Mouse (Mus musculus) CH12.LX (cell line): ENCODE measurements at regions not wholly inside any gene's neighbourhood (a gene's known extent, or its start where the extent isn't known, plus 50 kb on each side); places are given as distances from the start of the nearest gene placed in this dataset.

Experiments used
- CTCF ChIP-seq, 2 experiments: IDR thresholded peaks in 1 of 2; conservative IDR thresholded peaks in 1 of 2; 2 replicates each; pipeline ENCODE4 v1.5.1; 2011 to 2012; ENCODE audit warnings: low read depth in 2 of 2, low read length in 2 of 2, improper control_type of control experiment in 1 of 2, inconsistent platforms in 1 of 2, mild to moderate bottlenecking in 1 of 2, moderate library complexity in 1 of 2
- POLR2AphosphoS2 ChIP-seq: IDR thresholded peaks from 2 replicates; pipeline ENCODE4 v1.6.1; 2011; ENCODE audit warnings: low read depth, low read length, improper control_type of control experiment
- RCOR1 ChIP-seq: conservative IDR thresholded peaks from 2 replicates; pipeline ENCODE4 v1.6.1; 2012; ENCODE audit warnings: low read depth, mild to moderate bottlenecking, inconsistent platforms, low read length, improper control_type of control experiment
- SMC3 ChIP-seq: IDR thresholded peaks from 2 replicates; pipeline ENCODE4 v1.6.1; 2011; ENCODE audit warnings: low read depth, low read length, improper control_type of control experiment

DNA sequence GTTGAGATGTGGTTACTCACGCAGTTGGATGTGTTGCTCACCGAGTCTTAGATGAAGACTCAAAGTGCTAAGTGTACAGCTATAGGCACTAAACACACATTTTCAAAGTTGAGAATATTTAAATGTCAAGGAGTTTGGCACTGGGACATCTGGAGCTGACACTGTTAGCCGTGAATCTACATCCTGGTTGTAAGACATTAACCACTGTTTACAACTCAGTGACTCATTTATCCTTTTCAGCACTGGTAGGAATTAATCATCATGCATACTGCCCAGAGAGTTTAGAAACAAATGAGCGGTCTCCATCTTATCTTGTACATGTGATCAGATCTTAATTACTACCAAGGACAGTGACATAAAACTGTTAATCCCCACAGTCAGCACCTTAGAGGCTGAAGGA lies 1241.7 kb downstream of the 9330182O14Rik start:
- no peak for TF ChIP-seq CTCF (conservative IDR thresholded peaks at IDR 0.05 in 1 of 2, IDR thresholded peaks at IDR 0.05 in 1 of 2; ENCODE audit: low read depth in 2 of 2, low read length in 2 of 2)
- TF ChIP-seq RCOR1, result no peak
- no peak for TF ChIP-seq POLR2AphosphoS2
- TF ChIP-seq SMC3, result no peak
